Comparison of ENCODE assay signal across 9 mouse cellular contexts in genomic region chr2:4055481-4055880, GRCm38 (mm10).
"Had no signal": no experiment of that assay in that cellular context is flagged by ENCODE, and none has a peak within 500 bp of the region (broad histone marks: within the 10 kb centered on the region; RNA-seq: fewer than 3 reads in every experiment).

No protein-coding gene starts in this region.

- DNase-seq: kidney, adult 9 months; kidney, postnatal 14 days; kidney, postnatal 4 days; liver, embryonic 13.5 days; lung, embryonic 14.5 days; right cerebral cortex, postnatal 4 days; thymus, adult 2 months; thymus, postnatal 14 days; thymus, postnatal 4 days had no signal
